Mouse (Mus musculus) embryonic stem cell, embryonic (primary cell): Measurements from ENCODE around the gene Higd1c.

Source experiments
- CTCF ChIA-PET, 4 experiments: fragments of 300-600 bp in 2 of 4; fragments of 350-600 bp in 2 of 4; sonication (Branson Sonifier 250); formaldehyde crosslinking; loops; one replicate each; lab custom pipeline; 2022; ENCODE audit warnings: inconsistent platforms in 2 of 4; lab: Charles Lee
- POLR2A ChIA-PET, 4 experiments: fragments of 300-600 bp in 2 of 4; fragments of 350-600 bp in 2 of 4; sonication (Branson Sonifier 250); formaldehyde crosslinking; loops; one replicate each; lab custom pipeline; 2022; ENCODE audit warnings: antibody characterized with exemption in 4 of 4, inconsistent platforms in 1 of 4; lab: Charles Lee

Gene Higd1c

DNA sequence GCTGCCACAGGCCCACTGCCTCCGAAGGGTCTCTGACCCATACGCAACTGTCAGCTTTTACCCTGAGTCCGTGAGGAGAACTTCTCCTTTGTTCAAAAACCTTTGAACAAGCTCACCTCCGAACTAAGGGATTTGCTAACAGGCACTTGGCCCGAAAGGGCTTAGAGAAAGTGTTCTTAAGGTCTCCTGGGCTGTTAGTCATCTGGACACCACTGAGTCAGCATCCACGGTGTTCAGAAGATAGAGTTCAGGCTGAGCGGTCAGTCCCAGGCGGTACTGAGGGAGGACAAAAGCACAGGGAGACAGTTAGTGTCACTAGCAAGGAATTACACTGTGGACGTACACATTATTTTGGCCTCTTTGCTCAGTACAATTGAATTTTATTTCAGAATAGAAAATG lies 24.5 kb downstream of the Higd1c start:
- POLR2A ChIA-PET = no interaction called here
- CTCF ChIA-PET = interaction anchor here in 1 of 4 experiments (0.5 kb wide), 1 partner anchor 774 kb away, joined by 3 read pairs; no protein-coding TSS in a partner anchor

- POLR2A ChIA-PET = interaction anchor here in 3 of 4 experiments (0.9 to 1.0 kb wide), 3 partner anchors 104 to 157 kb away, joined by 3 to 4 read pairs (median 3); no protein-coding TSS in a partner anchor
- CTCF ChIA-PET = interaction anchor here in 2 of 4 experiments (0.5 to 1.9 kb wide), 2 partner anchors 16 to 57 kb away, joined by 5 to 7 read pairs; no protein-coding TSS in a partner anchor
Measured at GRCm38 (mm10) chr15:100391066-100391465, 26.7 kb downstream of the Higd1c start.

GRCm38 (mm10) chr15:100391599-100391998 lies 27.3 kb downstream of the Higd1c start:
- POLR2A ChIA-PET = interaction anchor here in 3 of 4 experiments (1.0 to 1.7 kb wide), 3 partner anchors 10 to 122 kb away, joined by 3 to 5 read pairs (median 4); no protein-coding TSS in a partner anchor
- CTCF ChIA-PET = interaction anchor here in 3 of 4 experiments (0.5 to 1.9 kb wide), 4 partner anchors 17 to 66 kb away, joined by 3 to 7 read pairs (median 4); no protein-coding TSS in a partner anchor

GRCm38 (mm10) chr15:100393016-100393415 lies 28.7 kb downstream of the Higd1c start:
- CTCF ChIA-PET = interaction anchor here (0.6 to 1.1 kb wide), 7 partner anchors 18 to 348 kb away, joined by 3 to 6 read pairs (median 3); no protein-coding TSS in a partner anchor

GRCm38 (mm10) chr15:100395561-100395960 lies 31.2 kb downstream of the Higd1c start:
- POLR2A ChIA-PET = interaction anchor here in 2 of 4 experiments (1.1 to 3.3 kb wide), 2 partner anchors 10 to 304 kb away, joined by 3 to 14 read pairs; no protein-coding TSS in a partner anchor
- CTCF ChIA-PET = interaction anchor here in 2 of 4 experiments (0.5 to 1.5 kb wide), 3 partner anchors 62 to 288 kb away, joined by 3 to 5 read pairs (median 4); no protein-coding TSS in a partner anchor

More at GRCm38 (mm10) chr15:100393016-100393415, 28.7 kb downstream of the Higd1c start:
- POLR2A ChIA-PET = interaction anchor here in 3 of 4 experiments (0.5 to 3.3 kb wide), 14 partner anchors 9 to 221 kb away, joined by 3 to 14 read pairs (median 4); no protein-coding TSS in a partner anchor

DNA sequence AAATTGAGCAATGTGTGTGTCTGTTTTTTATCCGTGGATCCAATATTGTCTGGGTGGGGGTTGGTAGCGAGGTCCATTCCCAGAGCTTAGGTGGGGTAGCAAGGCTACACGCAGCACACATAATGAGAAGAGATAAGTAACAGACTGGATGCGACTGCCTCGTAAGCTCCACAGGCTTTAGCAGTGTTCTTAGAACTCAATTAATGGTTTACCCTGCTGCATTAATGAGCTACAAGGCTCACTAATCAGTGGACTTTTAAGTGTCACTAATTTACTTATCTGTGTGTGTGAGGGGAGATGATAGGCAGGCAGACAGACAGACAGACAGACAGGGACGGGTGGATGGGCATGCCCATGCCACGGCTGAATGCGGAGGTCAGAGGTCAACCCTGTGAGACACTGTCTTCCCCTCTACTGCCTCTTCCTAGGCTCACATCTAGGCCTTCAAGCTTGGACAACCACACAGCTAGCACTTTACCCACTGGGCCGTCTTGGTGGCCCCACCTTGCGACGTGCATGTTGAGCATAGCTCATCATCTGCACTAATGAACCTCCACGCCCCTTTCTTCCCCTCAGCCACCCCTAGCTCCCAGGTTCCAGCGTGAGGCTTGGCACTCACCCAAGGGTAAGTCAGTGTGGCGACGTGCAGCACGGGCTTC lies 36.4 kb downstream of the Higd1c start:
- POLR2A ChIA-PET = interaction anchor here in 2 of 4 experiments (0.6 to 2.3 kb wide), 12 partner anchors 9 to 317 kb away, joined by 3 to 6 read pairs (median 3); partner anchors contain the start of genes Gm5475 (in 1 of the 2) and Pou6f1 (in 1 of the 2)
- CTCF ChIA-PET = interaction anchor here in 3 of 4 experiments (0.6 to 1.7 kb wide), 5 partner anchors 26 to 362 kb away, joined by 3 to 5 read pairs (median 4); partner anchors contain the start of gene Dip2b (in 1 of the 3)

GRCm38 (mm10) chr15:100401811-100402210 lies 37.5 kb downstream of the Higd1c start:
- POLR2A ChIA-PET = interaction anchor here in 2 of 4 experiments (0.5 to 2.3 kb wide), 7 partner anchors 10 to 613 kb away, joined by 3 to 6 read pairs (median 5); partner anchors contain the start of gene Gm5475 (in 1 of the 2)
- CTCF ChIA-PET = interaction anchor here in 3 of 4 experiments (0.6 to 1.5 kb wide), 4 partner anchors 55 to 281 kb away, joined by 3 to 6 read pairs (median 4); no protein-coding TSS in a partner anchor

GRCm38 (mm10) chr15:100402347-100402746 lies 38.0 kb downstream of the Higd1c start:
- POLR2A ChIA-PET = interaction anchor here in 2 of 4 experiments (1.5 to 2.3 kb wide), 3 partner anchors 9 to 11 kb away, joined by 3 to 5 read pairs (median 5); no protein-coding TSS in a partner anchor
- CTCF ChIA-PET = interaction anchor here in 2 of 4 experiments (0.6 to 1.5 kb wide), 2 partner anchors 56 to 156 kb away, joined by 3 to 6 read pairs; no protein-coding TSS in a partner anchor

DNA sequence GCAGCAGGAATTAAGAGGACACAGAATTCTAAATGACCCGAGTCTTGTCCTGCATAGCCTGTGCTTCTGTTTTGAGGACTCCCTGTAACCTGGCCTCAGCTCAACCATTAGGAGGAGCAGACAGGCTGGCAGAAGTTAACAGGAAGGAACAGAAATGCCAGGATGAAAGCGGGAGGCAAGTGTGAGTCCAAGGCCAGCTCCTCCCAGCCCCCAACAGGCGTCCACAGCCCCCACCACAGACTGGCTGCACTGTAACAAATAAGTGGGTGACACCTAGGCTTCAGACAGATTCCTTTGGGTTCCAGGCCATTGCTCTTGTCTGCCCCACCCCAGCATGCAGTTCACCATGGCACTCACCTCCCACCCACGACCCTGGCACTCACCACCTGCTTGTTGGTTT lies 38.5 kb downstream of the Higd1c start:
- ChIA-PET CTCF (interaction anchor here in 1 of 4 experiments (1.5 kb wide), 1 partner anchor 55 kb away, joined by 3 read pairs; no protein-coding TSS in a partner anchor), POLR2A (interaction anchor here in 1 of 4 experiments (1.7 to 2.3 kb wide), 2 partner anchors 9 to 11 kb away, joined by 5 read pairs; no protein-coding TSS in a partner anchor)

- ChIA-PET CTCF (interaction anchor here in 1 of 4 experiments (1.5 kb wide), 1 partner anchor 55 kb away, joined by 3 read pairs; no protein-coding TSS in a partner anchor), POLR2A (interaction anchor here in 1 of 4 experiments (1.6 kb wide), 1 partner anchor 18 kb away, joined by 3 read pairs; the partner anchor contains the start of gene Gm5475)
Measured at GRCm38 (mm10) chr15:100403318-100404000, 39.1 kb downstream of the Higd1c start.

DNA sequence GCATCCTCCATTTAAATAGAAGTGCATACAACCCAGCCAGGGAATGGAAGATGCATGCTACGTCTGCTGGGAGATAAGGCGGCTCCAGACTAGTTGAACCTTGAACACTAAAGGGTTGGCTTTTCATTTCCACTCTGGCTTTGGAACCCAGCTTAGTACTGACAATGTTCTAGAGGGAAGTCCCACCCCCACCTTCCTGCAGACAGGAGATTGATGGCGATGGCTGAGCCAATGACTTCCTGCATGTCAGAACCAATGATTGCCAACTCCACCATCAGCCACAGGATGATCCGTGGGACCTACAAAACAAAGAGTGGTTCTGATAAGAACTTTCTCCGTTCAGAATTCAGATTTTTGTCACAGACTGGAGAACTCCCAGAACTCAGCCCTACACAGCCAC lies 41.7 kb downstream of the Higd1c start:
- CTCF ChIA-PET = interaction anchor here in 1 of 4 experiments (0.5 to 0.7 kb wide), 4 partner anchors 208 to 332 kb away, joined by 4 read pairs; no protein-coding TSS in a partner anchor
- POLR2A ChIA-PET = interaction anchor here in 3 of 4 experiments (0.6 to 2.2 kb wide), 18 partner anchors 8 to 450 kb away, joined by 3 to 14 read pairs (median 4); partner anchors contain the start of gene Gm5475 (in 2 of the 3)

DNA sequence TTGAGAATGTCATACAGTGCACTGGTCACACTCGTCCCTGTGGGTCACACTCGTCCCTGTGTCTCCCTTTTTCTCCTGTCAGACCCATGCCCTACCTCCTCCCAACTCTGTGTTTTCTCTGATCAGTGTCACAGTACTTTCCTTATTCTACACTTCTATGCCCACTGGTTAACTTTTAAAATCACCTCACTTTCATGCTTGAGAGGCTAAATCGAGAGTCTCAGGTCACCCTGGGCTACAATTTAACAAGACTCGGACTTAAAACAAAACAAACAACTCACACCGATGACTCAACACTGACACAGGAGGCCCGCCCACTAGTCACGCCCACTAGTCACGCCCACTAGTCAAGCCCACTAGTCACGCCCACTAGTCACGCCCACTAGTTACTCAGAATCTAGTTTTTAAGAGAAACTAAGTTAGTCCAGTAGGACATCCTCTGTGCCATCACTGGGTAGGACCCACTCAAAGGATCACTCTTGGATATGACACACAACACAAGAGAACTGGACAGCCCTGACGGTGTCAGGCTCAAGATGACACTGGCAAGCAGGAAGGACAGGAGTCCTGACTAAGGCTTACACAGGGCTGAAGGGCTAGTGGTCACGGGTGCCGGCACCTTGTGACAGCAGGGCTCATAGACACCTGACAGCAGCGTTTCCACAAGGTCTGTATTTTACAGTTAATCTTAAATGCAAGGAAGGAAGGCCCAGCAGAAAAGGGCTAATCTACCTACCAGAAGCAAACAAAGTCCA lies 46.8 kb downstream of the Higd1c start:
- ChIA-PET CTCF (no interaction called here), POLR2A (interaction anchor here in 1 of 4 experiments (0.7 to 1.0 kb wide), 3 partner anchors 9 to 308 kb away, joined by 3 to 5 read pairs (median 3); no protein-coding TSS in a partner anchor)

- CTCF ChIA-PET = no interaction called here
- POLR2A ChIA-PET = interaction anchor here in 2 of 4 experiments (0.7 to 1.1 kb wide), 6 partner anchors 10 to 308 kb away, joined by 3 to 5 read pairs (median 4); no protein-coding TSS in a partner anchor
Measured at GRCm38 (mm10) chr15:100411731-100412130, 47.4 kb downstream of the Higd1c start.

DNA sequence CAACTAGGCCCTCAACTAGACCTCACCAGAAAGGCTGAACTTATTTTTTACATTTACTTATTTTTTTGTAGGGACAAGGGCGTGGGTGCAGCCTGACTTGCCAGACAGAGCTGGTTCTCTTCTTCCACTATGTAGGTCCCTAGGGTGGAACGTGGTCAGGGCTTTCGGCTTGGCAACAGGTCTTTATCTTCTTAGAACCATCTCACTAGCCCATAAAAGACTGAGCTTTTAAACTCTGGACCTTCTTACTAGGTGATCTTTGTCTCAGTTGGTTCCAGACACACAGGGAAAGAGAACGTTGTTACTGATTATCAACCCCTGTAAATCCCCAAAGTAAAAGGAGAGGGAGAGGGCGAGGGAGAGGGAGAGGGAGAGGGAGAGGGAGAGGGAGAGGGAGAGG lies 49.0 kb downstream of the Higd1c start:
- ChIA-PET CTCF (interaction anchor here in 1 of 4 experiments (0.5 kb wide), 1 partner anchor 25 kb away, joined by 4 read pairs; no protein-coding TSS in a partner anchor), POLR2A (interaction anchor here in 1 of 4 experiments (0.6 to 2.5 kb wide), 8 partner anchors 10 to 214 kb away, joined by 3 to 14 read pairs (median 4); partner anchors contain the start of gene Gm5475)

GRCm38 (mm10) chr15:100414011-100414410 lies 49.7 kb downstream of the Higd1c start:
- POLR2A ChIA-PET = interaction anchor here in 2 of 4 experiments (1.1 to 2.5 kb wide), 11 partner anchors 8 to 214 kb away, joined by 3 to 14 read pairs (median 4); partner anchors contain the start of gene Gm5475 (in 1 of the 2)
- CTCF ChIA-PET = interaction anchor here in 2 of 4 experiments (0.5 to 0.6 kb wide), 2 partner anchors 26 to 88 kb away, joined by 3 to 4 read pairs; no protein-coding TSS in a partner anchor

- ChIA-PET CTCF (interaction anchor here in 1 of 4 experiments (1.0 kb wide), 1 partner anchor 42 kb away, joined by 4 read pairs; no protein-coding TSS in a partner anchor), POLR2A (interaction anchor here in 2 of 4 experiments (0.9 to 2.5 kb wide), 12 partner anchors 8 to 183 kb away, joined by 3 to 14 read pairs (median 4); partner anchors contain the start of genes Gm5475 (in 1 of the 2) and Slc11a2 (in 1 of the 2))
Measured at GRCm38 (mm10) chr15:100414942-100415341, 50.6 kb downstream of the Higd1c start.
